Mouse (Mus musculus) layer of hippocampus, adult 9-11 months (tissue): Measurements from ENCODE around the gene Mreg.
"Not testable (repeated sequence)": the region's sequence is repeated elsewhere in the genome, so short reads cannot be mapped to it uniquely, and the experiment has no call there.

Experiments used
- DNase-seq: peaks from one replicate; pipeline ENCODE4 v3.0.0; 2022

The Mreg gene

GRCm38 (mm10) chr1:72211701-72212699 lies at the start of gene Mreg:
TSS of gene Mreg (minus strand) at chr1:72212307.
- DNase-seq, result no peak

GRCm38 (mm10) chr1:72256381-72257256 lies 44.5 kb upstream of the Mreg start:
- DNase-seq, result no peak

- DNase-seq, result no peak
Measured at GRCm38 (mm10) chr1:72255854-72256175, 43.7 kb upstream of the Mreg start.

GRCm38 (mm10) chr1:72255062-72255853 lies 43.2 kb upstream of the Mreg start:
- peak; percentile 82 for DNase-seq

GRCm38 (mm10) chr1:72254545-72255061 lies 42.5 kb upstream of the Mreg start:
- DNase-seq, result peak; percentile 90

DNA sequence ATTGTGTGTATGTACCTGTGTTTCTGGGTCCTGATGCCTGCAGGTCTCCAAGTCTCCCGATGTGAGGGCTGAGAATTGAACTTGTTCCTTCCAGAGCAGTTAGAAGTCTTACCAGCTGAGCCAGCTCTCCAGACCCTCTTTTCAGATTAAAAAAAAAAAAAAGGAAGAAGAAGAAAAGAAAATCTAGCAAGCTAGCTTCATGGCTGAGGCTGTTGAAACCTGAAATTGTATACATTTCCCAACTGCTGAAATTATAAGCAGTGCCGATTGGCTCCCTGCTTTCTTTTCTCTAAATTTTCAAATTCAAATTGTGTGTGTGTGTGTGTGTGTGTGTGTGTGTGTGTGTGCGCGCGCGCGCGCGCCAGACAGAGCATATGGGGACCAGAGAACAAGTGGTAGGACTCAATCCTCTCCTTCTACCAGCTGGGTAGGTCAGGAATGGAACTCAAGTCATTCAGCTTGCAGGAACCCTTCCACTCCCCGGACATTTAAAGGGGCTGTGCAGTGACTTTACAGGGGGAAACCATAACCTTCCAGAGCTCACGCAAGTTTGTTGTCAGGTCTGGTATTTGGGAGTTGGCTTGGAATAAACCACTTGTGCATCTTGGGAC lies 41.9 kb upstream of the Mreg start:
- DNase-seq, result no peak

- DNase-seq, result no peak
Measured at GRCm38 (mm10) chr1:72251806-72252205, 39.7 kb upstream of the Mreg start.

GRCm38 (mm10) chr1:72248226-72248737 lies 36.2 kb upstream of the Mreg start:
- not testable (repeated sequence) for DNase-seq

DNA sequence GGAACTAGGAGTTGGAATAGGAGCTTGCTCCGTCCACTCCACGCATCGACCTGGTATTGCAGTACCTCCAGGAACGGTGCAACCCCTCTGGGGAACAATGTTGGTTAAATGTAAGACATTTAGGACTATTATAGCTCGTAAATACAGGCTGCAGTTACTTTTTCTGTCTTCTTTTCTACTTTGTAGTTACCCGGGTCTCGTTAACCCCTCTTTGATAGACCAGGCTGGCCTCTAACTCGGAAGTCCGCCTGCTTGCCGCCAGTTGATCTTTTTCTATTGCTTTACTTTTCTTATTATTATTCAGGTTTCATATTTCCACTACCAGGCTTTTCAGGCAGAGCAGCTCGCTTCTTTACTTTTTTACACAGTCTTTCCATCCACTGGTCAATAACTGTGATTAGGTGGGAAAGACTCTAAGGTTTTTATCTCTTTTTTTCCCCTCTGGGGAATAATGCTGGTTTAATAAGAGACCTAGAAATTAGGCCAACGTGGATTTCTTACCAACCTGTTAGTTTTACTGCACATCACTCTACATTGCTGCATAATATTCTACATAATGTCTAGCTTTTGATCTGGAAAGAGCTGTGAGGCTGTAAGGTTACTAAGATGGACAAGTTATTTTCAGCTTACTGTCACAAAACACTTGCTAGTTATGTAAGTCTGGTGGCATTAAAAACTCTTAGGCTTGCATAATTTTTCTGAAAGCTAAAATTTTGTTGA lies 32.4 kb upstream of the Mreg start:
- DNase-seq, result peak; percentile 51

- peak; percentile 97 for DNase-seq
Measured at GRCm38 (mm10) chr1:72243656-72244316, 31.7 kb upstream of the Mreg start.

DNA sequence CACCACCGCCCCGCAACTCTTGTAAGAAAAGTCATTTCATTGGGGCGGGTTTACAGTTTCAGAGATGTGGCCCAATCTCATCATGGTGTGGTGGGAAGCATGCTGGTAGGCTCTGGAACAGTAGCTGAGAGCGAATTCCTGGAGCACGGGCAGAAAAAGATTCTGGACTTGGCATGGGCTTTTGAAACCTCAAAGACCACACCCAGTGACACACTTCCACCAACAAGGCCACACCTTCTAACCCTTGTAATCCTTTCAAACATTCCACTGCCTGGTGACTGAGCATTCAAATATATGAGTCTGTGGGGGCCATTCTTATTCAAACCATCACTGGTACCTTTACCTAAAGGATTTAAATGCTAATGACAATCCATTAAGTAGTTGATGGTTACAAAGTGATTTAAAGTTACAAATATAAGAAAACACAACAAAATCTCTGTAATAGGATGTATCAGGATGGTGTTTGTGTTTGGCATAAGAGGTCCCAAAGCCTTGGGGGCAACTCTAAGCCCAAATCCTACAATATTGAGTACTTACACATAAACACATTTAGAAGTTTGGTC lies 30.6 kb upstream of the Mreg start:
- no peak for DNase-seq

DNA sequence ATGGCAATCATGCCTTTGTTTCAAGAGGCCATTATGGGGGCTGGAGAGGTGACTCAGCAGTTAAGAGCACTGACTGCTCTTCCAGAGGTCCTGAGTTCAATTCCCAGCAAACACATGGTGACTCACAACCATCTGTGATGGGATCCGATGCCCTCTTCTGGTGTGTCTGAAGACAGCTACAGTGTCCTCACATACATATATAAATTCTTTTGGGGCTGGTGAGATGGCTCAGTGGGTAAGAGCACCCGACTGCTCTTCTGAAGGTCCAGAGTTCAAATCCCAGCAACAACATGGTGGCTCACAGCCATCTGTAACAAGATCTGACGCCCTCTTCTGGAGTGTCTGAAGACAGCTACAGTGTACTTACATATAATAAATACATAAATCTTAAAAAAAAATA lies 27.0 kb upstream of the Mreg start:
- DNase-seq, result not testable (repeated sequence)

DNA sequence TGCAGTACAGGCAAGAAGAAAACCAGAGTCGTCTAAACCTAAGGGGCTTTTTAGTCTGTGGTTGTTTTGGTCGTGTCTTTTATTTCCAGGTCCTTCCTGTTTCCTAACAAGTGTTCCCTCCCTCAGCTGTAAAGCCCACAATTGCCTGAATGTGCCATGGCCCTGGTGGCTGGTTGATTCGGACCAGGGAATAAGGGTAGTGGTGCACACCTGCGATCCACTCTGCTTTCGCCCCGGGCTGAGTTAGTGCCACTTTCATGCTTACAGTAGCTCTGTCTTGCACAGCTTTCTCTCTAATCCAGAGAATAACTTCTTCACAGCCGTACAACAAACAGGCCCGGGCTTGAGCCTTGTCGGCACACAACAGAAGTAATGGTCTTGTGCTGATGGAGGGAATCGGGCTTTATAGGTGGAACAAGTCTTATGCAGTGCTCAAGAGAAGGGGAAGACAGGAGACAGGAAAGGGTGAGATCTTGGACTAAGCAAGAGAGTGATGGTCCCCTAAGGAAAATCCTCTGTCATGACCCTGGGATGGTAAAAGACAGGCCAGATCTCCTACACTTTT lies 26.0 kb upstream of the Mreg start:
- no peak for DNase-seq

DNA sequence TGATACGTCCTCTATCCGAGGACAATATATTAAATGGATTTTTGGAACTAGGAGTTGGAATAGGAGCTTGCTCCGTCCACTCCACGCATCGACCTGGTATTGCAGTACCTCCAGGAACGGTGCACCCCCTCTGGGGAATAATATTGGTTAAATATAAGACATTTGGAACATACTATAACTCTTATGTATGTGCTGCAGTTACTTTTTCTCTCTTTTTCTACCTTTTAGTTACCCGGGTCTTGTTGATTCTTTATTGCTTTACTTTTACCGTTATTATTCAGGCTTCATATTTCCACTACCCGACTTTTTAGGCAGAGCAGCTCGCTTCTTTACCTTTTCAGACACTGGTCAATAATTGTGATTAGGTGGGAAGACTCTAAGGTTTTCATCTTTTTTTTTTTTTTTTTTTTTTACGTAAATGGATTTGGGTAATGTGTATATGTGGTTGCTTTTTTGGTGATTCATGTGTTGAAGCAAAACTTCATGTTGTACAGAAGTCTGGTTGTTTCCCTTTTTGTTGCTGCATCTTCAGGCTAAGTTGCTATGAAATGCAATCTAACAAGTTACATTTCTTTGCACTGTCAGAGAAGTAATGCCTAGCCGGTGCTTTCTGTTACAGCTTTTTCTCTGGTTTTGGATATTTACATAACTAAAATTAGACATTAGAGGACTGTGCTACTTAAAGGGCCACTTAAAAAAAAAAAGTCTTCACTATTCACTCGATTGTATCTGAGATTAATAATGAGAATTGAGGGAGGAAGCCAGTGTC lies 25.1 kb upstream of the Mreg start:
- DNase-seq, result peak; percentile 72

DNA sequence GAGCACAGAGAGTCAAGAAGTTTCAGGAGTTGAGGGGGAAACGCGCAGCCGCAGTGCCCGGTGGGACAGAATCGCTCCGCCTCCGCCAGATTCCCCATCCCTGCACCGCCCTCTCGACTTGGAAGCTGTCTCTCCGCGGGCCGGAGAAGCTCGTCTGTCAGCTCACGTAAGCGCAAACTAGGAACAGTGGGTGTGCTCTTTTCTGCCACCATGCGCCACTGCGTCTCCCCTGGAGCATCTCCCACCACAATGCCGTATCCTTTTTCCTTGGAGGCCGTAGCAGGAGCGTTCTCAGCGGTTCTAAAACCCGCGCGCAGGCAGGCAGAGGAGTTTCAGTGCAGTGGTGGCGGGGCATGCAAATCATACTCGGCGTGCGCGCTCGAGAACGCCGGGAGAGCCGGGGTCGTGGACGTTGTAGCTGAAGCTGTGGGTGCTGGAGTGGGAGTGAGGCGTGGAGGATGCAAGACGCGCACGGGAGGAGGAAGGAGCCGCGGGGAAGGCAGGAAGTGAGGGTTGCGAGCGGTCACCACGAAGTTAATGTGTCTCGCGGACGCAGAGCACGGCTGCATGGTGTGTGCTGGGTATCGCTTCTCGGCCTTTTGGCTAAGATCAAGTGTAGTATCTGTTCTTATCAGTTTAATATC lies 24.4 kb upstream of the Mreg start:
- peak; percentile 75 for DNase-seq

- DNase-seq, result not testable (repeated sequence)
Measured at GRCm38 (mm10) chr1:72232592-72232991, 20.5 kb upstream of the Mreg start.

GRCm38 (mm10) chr1:72228974-72229373 lies 16.9 kb upstream of the Mreg start:
- DNase-seq, result no peak

- DNase-seq, result no peak
Measured at GRCm38 (mm10) chr1:72227546-72227945, 15.4 kb upstream of the Mreg start.
